Mouse (Mus musculus): ENCODE data around the gene Tmem150b. TPM values are rescaled to one million over a fixed set of nuclear protein-coding genes. Genes with fewer than 3 reads are reported as not detected.

Tmem150b gene
- polyA plus RNA-seq, 2 experiments = 0.18 to 0.31 TPM

DNA sequence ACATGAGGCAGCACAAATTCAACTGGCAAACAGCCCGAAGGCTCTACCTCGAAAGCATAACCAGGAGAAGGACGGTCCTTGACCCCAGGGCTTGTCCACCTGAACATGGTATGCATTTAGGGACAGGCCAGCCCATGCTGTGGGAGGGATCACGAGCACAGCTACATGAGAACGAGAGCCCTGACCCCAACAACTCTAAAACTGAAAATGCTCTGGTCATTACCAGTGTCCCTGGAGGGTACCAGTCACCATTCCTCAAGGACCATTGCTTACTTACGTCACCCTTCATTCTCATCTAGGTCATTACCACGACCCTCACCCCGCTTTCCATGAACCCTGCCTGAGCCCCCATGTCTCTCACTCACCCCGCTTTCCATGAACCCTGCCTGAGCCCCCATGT is 55.9 kb downstream of the Tmem150b start:
- H3K9me3 ChIP-seq (ENCODE audit: control insufficient read depth, low read length) = no peaks in the 10 kb centered on the region
- WGBS (ENCODE audit: insufficient replicate concordance) = 89% methylated on average over 9 of the region's 9 CpGs
- TF ChIP-seq CTCF (IDR thresholded peaks at IDR 0.05; ENCODE audit: low read depth) (no peak), EP300 (IDR thresholded peaks at IDR 0.05; ENCODE audit: low read depth) (no peak)
- H3K36me3 ChIP-seq (replicated peaks; ENCODE audit: control insufficient read depth, insufficient read depth, low read depth) = peaks cover 3% of the 10 kb centered on the region; the same call in 1 of the 2 replicates
- no peak overlapping the region for H3K9ac ChIP-seq (replicated peaks)
- no peak for ATAC-seq (ENCODE audit: insufficient read depth)
- H3K4me2 ChIP-seq (ENCODE audit: low read depth) = no peak overlapping the region
- H3K4me3 ChIP-seq (ENCODE audit: insufficient read depth in 1 of 2, low read depth in 2 of 2, low read length in 2 of 2) = no peak overlapping the region
- peaks cover 22 to 29% of the 10 kb centered on the region in 2 experiments for H3K4me1 ChIP-seq (replicated peaks; ENCODE audit: control insufficient read depth in 2 of 2, insufficient read depth in 2 of 2, low read length in 1 of 2)
- H3K27me3 ChIP-seq (ENCODE audit: control insufficient read depth, insufficient read depth, low read length) = no peaks in the 10 kb centered on the region
- no peak for DNase-seq (ENCODE audit: low read depth in 3 of 3, low spot score in 3 of 3)
- no peak overlapping the region for H3K27ac ChIP-seq

DNA sequence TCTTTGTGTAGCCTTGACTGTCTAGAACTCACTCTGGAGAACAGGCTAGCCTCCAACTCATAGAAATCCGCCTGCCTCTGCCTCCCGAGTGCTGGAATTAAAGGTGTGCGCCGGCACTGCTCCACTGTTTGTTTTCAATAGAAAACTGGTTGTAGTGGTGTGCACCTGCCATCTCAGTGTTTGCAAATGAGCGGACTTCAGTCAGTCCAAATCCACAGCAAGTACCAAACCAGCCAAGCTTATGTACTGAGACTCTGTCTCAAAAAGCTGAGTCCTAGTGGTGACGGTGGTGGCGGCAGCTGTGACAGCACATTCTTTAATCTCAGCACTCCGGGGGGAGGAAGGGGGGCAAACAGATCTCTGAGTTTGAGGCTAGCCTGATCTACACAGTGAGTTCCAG is 56.5 kb downstream of the Tmem150b start:
- H3K27me3 ChIP-seq (ENCODE audit: control insufficient read depth, insufficient read depth, low read length) = no peaks in the 10 kb centered on the region
- no peak overlapping the region for H3K4me3 ChIP-seq (ENCODE audit: insufficient read depth in 1 of 2, low read depth in 2 of 2, low read length in 2 of 2)
- no peak overlapping the region for H3K4me2 ChIP-seq (ENCODE audit: low read depth)
- WGBS (ENCODE audit: insufficient replicate concordance) = 89% methylated on average over 8 of the region's 8 CpGs
- no peak for DNase-seq (ENCODE audit: low read depth in 3 of 3, low spot score in 3 of 3)
- no peak for ATAC-seq (ENCODE audit: insufficient read depth)
- peaks cover 3% of the 10 kb centered on the region; the same call in 1 of the 2 replicates for H3K36me3 ChIP-seq (replicated peaks; ENCODE audit: control insufficient read depth, insufficient read depth, low read depth)
- no peak for TF ChIP-seq EP300 (IDR thresholded peaks at IDR 0.05; ENCODE audit: low read depth)
- TF ChIP-seq CTCF (IDR thresholded peaks at IDR 0.05; ENCODE audit: low read depth) = no peak
- H3K4me1 ChIP-seq (replicated peaks; ENCODE audit: control insufficient read depth in 2 of 2, insufficient read depth in 2 of 2, low read length in 1 of 2) = peaks cover 22 to 29% of the 10 kb centered on the region in 2 experiments
- H3K9me3 ChIP-seq (ENCODE audit: control insufficient read depth, low read length) = no peaks in the 10 kb centered on the region
- H3K27ac ChIP-seq = no peak overlapping the region
- H3K9ac ChIP-seq (replicated peaks) = no peak overlapping the region

DNA sequence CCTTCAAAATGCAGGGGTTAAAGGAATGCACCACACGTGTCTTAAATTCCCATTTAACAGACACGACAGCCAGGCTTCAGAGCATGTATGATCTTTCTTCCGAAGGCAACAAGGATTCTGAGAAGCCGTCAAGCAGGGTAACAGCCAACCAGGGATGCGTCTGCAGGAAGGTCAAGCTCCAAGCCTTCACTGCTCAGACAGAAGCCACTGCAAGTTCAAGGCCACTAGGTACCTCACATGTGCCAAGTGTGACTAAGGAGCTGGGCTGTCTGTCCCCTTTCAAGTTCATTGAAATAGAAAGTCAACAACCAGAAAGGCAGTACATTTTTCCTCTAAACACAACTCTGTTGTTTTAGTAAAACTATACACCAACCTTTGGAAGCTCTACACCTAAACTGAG is 58.2 kb downstream of the Tmem150b start:
- H3K4me2 ChIP-seq (ENCODE audit: low read depth) = no peak overlapping the region
- 76% methylated on average over 5 of the region's 5 CpGs for WGBS (ENCODE audit: insufficient replicate concordance)
- H3K4me3 ChIP-seq (ENCODE audit: insufficient read depth in 1 of 2, low read depth in 2 of 2, low read length in 2 of 2) = no peak overlapping the region
- ATAC-seq (ENCODE audit: insufficient read depth) (no peak), DNase-seq (ENCODE audit: low read depth in 3 of 3, low spot score in 3 of 3) (no peak)
- H3K9me3 ChIP-seq (ENCODE audit: control insufficient read depth, low read length) = no peaks in the 10 kb centered on the region
- H3K27ac ChIP-seq = no peak overlapping the region
- H3K27me3 ChIP-seq (ENCODE audit: control insufficient read depth, insufficient read depth, low read length) = no peaks in the 10 kb centered on the region
- H3K9ac ChIP-seq (replicated peaks) = no peak overlapping the region
- TF ChIP-seq EP300 (IDR thresholded peaks at IDR 0.05; ENCODE audit: low read depth) (no peak), CTCF (IDR thresholded peaks at IDR 0.05; ENCODE audit: low read depth) (no peak)
- peaks cover 21 to 24% of the 10 kb centered on the region in 2 experiments for H3K4me1 ChIP-seq (replicated peaks; ENCODE audit: control insufficient read depth in 2 of 2, insufficient read depth in 2 of 2, low read length in 1 of 2)
- peaks cover 3% of the 10 kb centered on the region; the same call in 1 of the 2 replicates for H3K36me3 ChIP-seq (replicated peaks; ENCODE audit: control insufficient read depth, insufficient read depth, low read depth)

DNA sequence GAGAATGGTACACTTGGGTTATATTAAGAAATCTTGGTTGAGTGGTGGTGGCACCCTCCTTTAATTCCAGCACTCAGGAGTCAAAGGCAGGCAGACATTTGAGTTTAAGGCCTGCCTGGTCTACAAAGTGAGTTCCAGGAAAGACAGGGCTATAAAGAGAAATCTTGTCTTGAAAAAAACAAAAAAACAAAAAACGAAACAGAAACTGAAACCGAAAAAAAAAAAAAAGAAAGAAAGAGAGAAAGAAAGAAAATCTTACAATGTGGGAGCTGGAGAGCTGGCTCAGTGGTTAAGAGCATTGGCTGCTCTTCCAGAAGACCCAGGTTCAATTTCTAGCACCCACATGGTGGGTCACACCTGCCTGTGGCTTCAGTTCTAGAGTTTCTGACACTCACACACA is 61.3 kb downstream of the Tmem150b start:
- WGBS (ENCODE audit: insufficient replicate concordance) = 72% methylated on average over 2 of the region's 2 CpGs
- H3K27ac ChIP-seq = no peak overlapping the region
- no peak for ATAC-seq (ENCODE audit: insufficient read depth)

DNA sequence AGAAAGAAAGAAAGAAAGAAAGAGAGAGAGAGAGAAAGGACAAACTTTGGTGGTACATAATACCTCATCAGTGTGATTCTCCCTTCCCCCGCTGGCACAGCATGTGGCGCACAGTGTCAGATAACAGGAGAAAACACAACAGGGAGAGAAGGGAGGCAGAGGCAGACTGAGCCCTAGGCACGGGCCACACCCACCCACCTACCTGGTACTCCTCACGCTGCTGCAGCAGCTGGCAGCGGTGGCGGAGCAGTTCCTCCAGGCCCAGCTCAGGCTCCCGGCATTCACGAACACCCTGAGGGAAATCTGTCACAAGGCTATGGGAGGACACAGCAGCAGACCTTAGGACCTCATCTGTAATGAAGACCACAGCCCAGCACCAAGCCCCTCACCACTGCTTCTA is 61.9 kb downstream of the Tmem150b start:
- TF ChIP-seq CTCF (IDR thresholded peaks at IDR 0.05; ENCODE audit: low read depth) (no peak), EP300 (IDR thresholded peaks at IDR 0.05; ENCODE audit: low read depth) (no peak)
- WGBS (ENCODE audit: insufficient replicate concordance) = 69% methylated on average over 8 of the region's 8 CpGs
- no peak overlapping the region for H3K9ac ChIP-seq (replicated peaks)
- no peak overlapping the region for H3K4me3 ChIP-seq (ENCODE audit: insufficient read depth in 1 of 2, low read depth in 2 of 2, low read length in 2 of 2)
- DNase-seq (ENCODE audit: low read depth in 3 of 3, low spot score in 3 of 3) (no peak), ATAC-seq (ENCODE audit: insufficient read depth) (no peak)
- no peaks in the 10 kb centered on the region for H3K27me3 ChIP-seq (ENCODE audit: control insufficient read depth, insufficient read depth, low read length)
- no peak overlapping the region for H3K4me2 ChIP-seq (ENCODE audit: low read depth)
- no peaks in the 10 kb centered on the region for H3K9me3 ChIP-seq (ENCODE audit: control insufficient read depth, low read length)
- peaks cover 3% of the 10 kb centered on the region; the same call in 1 of the 2 replicates for H3K36me3 ChIP-seq (replicated peaks; ENCODE audit: control insufficient read depth, insufficient read depth, low read depth)
- H3K4me1 ChIP-seq (replicated peaks; ENCODE audit: control insufficient read depth in 2 of 2, insufficient read depth in 2 of 2, low read length in 1 of 2) = peaks cover 0 to 4% of the 10 kb centered on the region in 2 experiments; a peak in 1 of 4 replicates
- H3K27ac ChIP-seq = no peak overlapping the region

More for the DNA sequence above, 61.3 kb downstream of the Tmem150b start:
- Histone ChIP-seq H3K4me2 (ENCODE audit: low read depth) (no peak overlapping the region), H3K9me3 (ENCODE audit: control insufficient read depth, low read length) (no peaks in the 10 kb centered on the region), H3K4me3 (ENCODE audit: insufficient read depth in 1 of 2, low read depth in 2 of 2, low read length in 2 of 2) (no peak overlapping the region), H3K27me3 (ENCODE audit: control insufficient read depth, insufficient read depth, low read length) (no peaks in the 10 kb centered on the region), H3K9ac (replicated peaks) (no peak overlapping the region), H3K36me3 (replicated peaks; ENCODE audit: control insufficient read depth, insufficient read depth, low read depth) (peaks cover 3% of the 10 kb centered on the region; the same call in 1 of the 2 replicates), H3K4me1 (replicated peaks; ENCODE audit: control insufficient read depth in 2 of 2, insufficient read depth in 2 of 2, low read length in 1 of 2) (peaks cover 0 to 4% of the 10 kb centered on the region in 2 experiments; a peak in 1 of 4 replicates)
- TF ChIP-seq CTCF (IDR thresholded peaks at IDR 0.05; ENCODE audit: low read depth) = no peak
- TF ChIP-seq EP300 (IDR thresholded peaks at IDR 0.05; ENCODE audit: low read depth) = no peak
- no peak for DNase-seq (ENCODE audit: low read depth in 3 of 3, low spot score in 3 of 3)
